Mouse (Mus musculus) cerebral cortex, adult 2 months (tissue): ENCODE data around the gene Gm13277.

ENCODE experiments used
- WGBS: fragments of 180-500 bp; shearing (Covaris S2); methylation state at CpG from one replicate; pipeline ENCODE4 v1.1.7; 2018; 5-methylcytosine and 5-hydroxymethylcytosine counted together

The Gm13277 gene

GRCm38 (mm10) chr4:88788402-88788801 is at the start of gene Gm13277:
Gene Gm13277 (plus strand): TSS chr4:88788632.
- WGBS, result 0% methylated on average over 6 of the region's 28 CpGs

DNA sequence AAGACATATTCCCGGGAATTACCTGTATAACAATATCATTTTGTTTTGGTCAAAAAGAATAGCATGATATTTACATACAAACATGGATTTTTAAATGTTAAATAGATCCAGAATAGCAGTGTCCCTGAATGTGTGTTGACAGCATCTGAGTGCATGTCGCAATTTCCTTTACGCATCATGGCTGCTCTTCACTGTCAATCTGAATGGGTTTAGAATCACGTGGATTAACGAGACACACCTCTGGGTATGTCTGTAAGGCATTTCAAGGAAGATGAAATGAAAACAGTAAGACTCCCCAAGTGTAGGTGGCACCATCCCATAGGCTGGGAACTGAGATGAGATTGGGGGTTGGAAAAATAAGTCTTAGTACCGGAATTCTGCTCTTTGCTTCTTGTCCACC is 49.4 kb upstream of the Gm13277 start:
- WGBS, result 87% methylated on average over 6 of the region's 6 CpGs

DNA sequence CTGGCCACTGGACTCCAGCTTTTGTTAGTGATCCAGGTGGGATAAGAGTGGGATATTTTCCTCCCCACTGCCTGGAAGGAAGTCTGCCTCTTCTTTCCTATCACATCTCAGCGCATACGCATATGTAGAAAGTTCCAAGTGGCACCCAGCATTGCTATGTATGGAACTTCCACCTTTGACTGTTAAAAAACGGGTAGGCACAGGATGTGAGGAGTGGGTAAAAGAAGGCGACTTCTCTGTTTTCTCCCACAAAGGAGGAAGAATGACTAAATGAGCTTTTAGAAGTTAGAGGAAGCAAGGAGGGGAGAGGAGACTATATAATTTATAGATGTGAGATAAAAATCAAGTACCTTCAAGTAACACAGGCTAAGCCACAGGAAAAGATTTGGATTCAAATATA is 47.0 kb upstream of the Gm13277 start:
- 91% methylated on average over 4 of the region's 4 CpGs for WGBS

DNA sequence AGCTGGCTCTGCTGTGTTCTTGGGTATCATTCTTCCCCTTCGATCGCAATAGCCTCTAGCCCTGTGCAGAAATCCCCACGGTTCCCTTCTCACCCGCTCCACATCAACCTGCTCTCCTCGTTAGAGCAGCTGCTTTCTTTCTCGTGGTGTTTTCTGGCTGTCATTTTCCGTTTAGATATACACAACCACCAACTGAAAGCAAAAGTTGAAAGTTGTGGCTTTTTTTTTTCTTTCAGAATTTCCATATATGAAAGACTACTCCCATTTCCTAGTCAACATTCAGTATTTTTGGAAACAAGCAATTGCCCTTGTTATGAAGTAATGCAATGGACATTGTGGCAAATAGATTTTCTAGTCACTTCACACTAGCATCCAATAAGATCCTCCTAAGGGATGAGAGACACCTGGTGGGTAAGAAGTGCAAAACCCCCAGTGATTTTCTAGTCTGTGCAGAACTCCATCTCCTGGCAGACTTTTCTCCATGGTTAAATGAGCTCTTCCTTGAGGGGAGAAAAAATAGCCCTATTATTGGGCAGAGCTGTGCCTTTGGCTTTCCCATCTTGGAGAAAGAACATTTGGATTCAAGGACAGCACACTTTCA is 45.6 kb upstream of the Gm13277 start:
- WGBS, result 70% methylated on average over 7 of the region's 7 CpGs

GRCm38 (mm10) chr4:88744207-88744606 is 44.2 kb upstream of the Gm13277 start:
- 56% methylated on average over 3 of the region's 3 CpGs for WGBS

DNA sequence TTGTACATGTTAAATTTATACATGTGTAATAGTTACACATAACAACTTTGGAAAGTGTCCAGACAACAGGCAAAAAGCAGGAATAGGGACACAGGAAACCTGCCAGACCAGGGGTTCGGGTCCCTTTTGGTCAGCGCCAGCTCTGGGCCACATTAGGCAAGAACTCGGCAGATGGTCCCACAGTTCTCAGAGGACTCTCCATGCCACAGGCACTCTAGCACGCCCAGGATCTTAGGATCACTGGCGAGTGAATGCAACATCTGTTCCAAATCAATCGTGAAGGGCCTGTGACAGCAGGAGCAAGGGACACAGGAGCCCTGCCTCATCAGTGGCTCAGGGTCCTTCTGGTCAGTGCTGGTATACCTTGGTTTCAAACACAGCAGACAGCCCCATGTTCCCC is 38.5 kb upstream of the Gm13277 start:
- WGBS, result 81% methylated on average over 6 of the region's 6 CpGs

DNA sequence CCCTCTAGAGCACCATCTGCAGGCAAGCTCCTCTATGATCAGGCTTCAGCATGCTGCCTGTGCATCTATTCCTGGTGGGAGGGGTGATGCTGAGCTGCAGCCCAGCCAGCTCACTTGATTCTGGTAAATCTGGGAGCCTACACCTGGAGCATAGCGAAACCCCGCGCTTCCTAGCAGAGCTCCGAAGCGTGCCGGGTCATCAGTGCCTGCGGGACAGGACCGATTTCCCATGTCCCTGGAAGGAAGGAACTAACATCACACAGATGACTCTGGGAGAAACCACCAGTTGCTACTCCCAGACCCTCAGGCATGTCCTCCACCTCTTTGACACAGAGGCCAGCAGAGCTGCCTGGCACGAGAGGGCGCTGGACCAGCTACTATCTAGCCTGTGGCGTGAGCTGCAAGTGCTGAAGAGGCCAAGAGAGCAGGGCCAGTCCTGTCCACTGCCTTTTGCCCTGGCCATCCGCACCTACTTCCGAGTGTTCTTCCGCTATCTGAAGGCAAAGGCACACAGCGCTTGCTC is 33.6 kb upstream of the Gm13277 start, which contains the start of gene Gm13271:
Gene Gm13271, plus strand, starts transcription at position 51 of the 523 bp plus-strand sequence.
- WGBS, result 85% methylated on average over 15 of the region's 15 CpGs

DNA sequence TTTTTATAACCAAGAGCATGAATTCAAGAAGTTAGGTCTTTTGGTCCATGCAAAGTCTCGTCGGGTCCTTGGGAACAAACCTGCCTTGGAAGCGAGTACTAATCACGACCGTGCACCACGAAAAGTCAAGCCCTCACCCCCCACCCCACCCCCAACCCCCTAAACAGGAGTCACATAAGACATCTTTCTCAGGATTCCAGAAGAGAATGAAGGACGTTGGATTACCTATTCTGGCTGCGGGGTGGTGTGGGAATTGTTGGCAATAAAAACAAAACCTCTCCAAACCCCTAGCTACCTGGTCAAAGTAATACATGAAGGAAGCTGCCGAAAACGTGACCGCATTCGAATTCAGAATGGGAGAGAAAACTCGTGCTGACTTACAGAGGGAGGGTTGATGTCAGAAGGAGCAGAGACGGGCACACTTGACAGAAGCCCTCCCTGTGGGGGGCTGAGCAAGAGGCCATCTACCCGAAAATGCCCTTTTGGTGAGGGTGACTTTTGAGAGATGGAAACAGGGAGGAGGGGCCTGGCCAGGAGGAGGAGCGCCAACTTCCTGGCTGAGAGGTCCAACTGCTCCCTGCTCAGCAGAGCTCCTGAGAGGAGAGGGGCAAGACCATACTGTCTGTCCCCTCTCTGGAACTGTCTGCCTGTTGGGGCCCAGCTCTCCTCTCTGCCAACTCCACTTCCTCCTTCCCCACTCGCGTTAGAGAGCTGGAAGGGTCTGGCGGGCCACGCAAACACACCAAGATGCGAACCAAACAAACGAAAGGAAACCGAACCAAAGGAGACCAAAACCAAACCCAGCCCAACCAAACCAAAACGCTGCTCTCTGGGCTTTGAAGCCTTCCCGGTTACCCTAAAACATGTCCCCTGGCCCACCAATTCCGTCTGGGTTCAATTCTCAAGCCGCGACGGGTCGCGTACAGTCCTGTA is 31.6 kb upstream of the Gm13277 start:
- 12% methylated on average over 29 of the region's 31 CpGs for WGBS

- under 1% methylated on average over 21 of the region's 21 CpGs for WGBS
These were observed 30.8 kb upstream of the Gm13277 start for GRCm38 (mm10) chr4:88757628-88758031.

DNA sequence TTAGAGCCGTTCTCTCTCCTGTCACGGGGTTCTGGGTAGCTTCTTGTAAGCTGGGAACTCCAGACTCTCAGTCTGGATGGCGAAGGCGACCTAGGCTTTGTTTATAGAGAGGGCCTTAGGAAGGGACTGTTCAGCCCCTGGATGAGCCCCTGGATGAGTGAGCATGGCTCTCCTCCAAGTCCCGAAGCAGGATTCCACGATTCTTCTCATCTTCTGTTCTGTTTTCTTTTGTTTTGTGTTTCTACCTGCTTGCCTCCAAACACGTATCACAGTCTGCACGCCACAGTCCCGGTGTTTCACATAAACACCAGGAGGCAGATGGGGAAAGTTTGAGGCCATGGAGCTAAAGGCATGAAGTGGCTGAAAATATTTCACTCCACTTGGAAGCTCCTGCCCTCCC is 29.7 kb upstream of the Gm13277 start:
- WGBS, result 90% methylated on average over 9 of the region's 9 CpGs

DNA sequence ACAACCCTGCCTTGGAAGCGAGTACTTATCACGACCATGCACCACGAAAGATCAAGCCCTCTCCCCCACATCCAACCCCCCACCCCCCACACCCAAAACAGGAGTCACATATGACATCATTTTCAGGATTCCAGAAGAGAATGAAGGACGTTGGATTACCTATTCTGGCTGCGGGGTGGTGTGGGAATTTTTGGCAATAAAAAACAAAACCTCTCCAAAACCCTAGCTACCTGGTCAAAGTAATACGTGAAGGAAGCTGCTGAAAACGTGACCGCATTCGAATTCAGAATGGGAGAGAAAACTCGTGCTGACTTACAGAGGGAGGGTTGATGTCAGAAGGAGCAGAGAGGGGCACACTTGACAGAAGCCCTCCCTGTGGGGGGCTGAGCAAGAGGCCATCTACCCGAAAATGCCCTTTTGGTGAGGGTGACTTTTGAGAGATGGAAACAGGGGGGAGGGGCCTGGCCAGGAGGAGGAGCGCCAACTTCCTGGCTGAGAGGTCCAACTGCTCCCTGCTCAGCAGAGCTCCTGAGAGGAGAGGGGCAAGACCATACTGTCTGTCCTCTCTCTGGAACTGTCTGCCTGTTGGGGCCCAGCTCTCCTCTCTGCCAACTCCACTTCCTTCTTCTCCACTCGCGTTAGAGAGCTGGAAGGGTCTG is 28.7 kb upstream of the Gm13277 start, which contains the start of gene Gm13283:
Gene Gm13283, plus strand, starts transcription at position 510 of the 659 bp plus-strand sequence.
- 41% methylated on average over 9 of the region's 14 CpGs for WGBS

DNA sequence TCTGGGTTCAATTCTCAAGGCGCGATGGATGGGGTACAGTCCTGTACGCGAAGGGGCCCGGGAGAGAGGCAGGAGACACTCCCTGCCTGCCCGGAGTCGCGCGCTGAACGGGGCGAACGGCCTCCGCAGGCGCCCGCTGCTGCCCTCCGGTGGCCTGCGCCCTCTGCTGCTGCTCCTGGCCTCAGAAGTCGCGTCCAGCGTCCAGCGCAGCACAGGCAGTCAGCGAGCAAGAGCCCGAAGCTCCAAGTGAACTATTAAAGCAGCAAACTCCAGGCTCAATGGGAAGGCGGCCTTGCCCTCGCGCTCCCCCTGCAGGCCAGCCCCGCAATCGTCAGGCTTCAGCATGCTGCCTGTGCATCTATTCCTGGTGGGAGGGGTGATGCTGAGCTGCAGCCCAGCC is 28.0 kb upstream of the Gm13277 start:
- WGBS, result 0% methylated on average over 27 of the region's 28 CpGs

DNA sequence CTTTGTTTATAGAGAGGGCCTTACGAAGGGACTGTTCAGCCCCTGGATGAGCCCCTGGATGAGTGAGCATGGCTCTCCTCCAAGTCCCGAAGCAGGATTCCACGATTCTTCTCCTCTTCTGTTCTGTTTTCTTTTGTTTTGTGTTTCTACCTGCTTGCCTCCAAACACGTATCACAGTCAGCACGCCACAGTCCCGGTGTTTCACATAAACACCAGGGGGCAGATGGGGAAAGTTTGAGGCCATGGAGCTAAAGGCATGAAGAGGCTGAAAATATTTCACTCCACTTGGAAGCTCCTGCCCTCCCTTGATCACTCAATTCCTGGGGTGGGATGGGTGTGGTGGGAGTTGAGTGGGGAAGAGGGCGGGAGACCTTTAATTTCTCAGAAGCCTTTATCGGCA is 26.7 kb upstream of the Gm13277 start:
- WGBS, result 78% methylated on average over 6 of the region's 8 CpGs

GRCm38 (mm10) chr4:88762341-88762740 is 26.1 kb upstream of the Gm13277 start:
- WGBS, result 73% methylated on average over 9 of the region's 9 CpGs

- 4% methylated on average over 32 of the region's 42 CpGs for WGBS
These were observed 24.9 kb upstream of the Gm13277 start for GRCm38 (mm10) chr4:88763384-88764018.

DNA sequence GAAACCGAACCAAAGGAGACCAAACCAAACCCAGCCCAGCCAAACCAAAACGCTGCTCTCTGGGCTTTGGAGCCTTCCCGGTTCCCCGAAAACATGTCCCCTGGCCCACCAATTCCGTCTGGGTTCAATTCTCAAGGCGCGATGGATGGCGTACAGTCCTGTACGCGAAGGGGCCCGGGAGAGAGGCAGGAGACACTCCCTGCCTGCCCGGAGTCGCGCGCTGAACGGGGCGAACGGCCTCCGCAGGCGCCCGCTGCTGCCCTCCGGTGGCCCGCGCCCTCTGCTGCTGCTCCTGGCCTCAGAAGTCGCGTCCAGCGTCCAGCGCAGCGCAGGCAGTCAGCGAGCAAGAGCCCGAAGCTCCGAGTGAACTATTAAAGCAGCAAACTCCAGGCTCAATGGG is 14.9 kb upstream of the Gm13277 start, which contains the start of gene Gm13290:
Gene Gm13290, plus strand, starts transcription at position 301 of the 400 bp plus-strand sequence.
- WGBS, result no CpG with 5 or more reads among the region's 32 CpGs

- WGBS, result no CpG with 5 or more reads among the region's 29 CpGs
These were observed 11.8 kb upstream of the Gm13277 start, which contains the start of gene Gm13289 for GRCm38 (mm10) chr4:88776622-88777021. Gene Gm13289 (plus strand): TSS chr4:88776922.

GRCm38 (mm10) chr4:88779550-88779949 is 8.9 kb upstream of the Gm13277 start, which contains the start of gene Gm13272:
Gene Gm13272 (plus strand): TSS chr4:88779850.
- no CpG with 5 or more reads among the region's 29 CpGs for WGBS

- WGBS, result 70% methylated on average over 16 of the region's 18 CpGs
These were observed 8.1 kb upstream of the Gm13277 start for GRCm38 (mm10) chr4:88780320-88780719.

- 18% methylated on average over 4 of the region's 7 CpGs for WGBS
These were observed 6.6 kb upstream of the Gm13277 start, which contains the start of gene Ifnz for GRCm38 (mm10) chr4:88781831-88782230. Gene Ifnz (plus strand): TSS chr4:88782131.

DNA sequence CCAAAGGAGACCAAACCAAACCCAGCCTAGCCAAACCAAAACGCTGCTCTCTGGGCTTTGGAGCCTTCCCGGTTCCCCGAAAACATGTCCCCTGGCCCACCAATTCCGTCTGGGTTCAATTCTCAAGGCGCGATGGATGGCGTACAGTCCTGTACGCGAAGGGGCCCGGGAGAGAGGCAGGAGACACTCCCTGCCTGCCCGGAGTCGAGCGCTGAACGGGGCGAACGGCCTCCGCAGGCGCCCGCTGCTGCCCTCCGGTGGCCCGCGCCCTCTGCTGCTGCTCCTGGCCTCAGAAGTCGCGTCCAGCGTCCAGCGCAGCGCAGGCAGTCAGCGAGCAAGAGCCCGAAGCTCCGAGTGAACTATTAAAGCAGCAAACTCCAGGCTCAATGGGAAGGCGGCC is 6.1 kb upstream of the Gm13277 start:
- WGBS, result 0% methylated on average over 4 of the region's 31 CpGs
